Mouse (Mus musculus): ENCODE measurements around the gene Sfxn2.

Sfxn2 gene

GRCm38 (mm10) chr19:46572951-46573937 lies at the start of gene Sfxn2, which contains the start of gene Arl3:
TSS of gene Sfxn2 (plus strand) at chr19:46573365.
TSS of gene Arl3 (minus strand) at chr19:46573198.
- peak; percentile 94 to 95 for DNase-seq (ENCODE audit: low spot score in 2 of 2)

GRCm38 (mm10) chr19:46523480-46524151 lies 49.5 kb upstream of the Sfxn2 start:
- peak; percentile 45 to 55 for DNase-seq (ENCODE audit: low spot score in 2 of 2)

- no peak for DNase-seq (ENCODE audit: low spot score in 2 of 2)
These were observed 49.0 kb upstream of the Sfxn2 start for GRCm38 (mm10) chr19:46524152-46524544.

- peak; percentile 90 to 93 for DNase-seq (ENCODE audit: low spot score in 2 of 2)
These were observed 48.4 kb upstream of the Sfxn2 start for GRCm38 (mm10) chr19:46524601-46525321.

- DNase-seq (ENCODE audit: low spot score in 2 of 2), result no peak
These were observed 47.2 kb upstream of the Sfxn2 start for GRCm38 (mm10) chr19:46525691-46526631.

- no peak for DNase-seq (ENCODE audit: low spot score in 2 of 2)
These were observed 45.3 kb upstream of the Sfxn2 start for GRCm38 (mm10) chr19:46527632-46528528.

- DNase-seq (ENCODE audit: low spot score in 2 of 2), result peak; percentile 79 to 80
These were observed 44.5 kb upstream of the Sfxn2 start for GRCm38 (mm10) chr19:46528529-46529213.

- DNase-seq (ENCODE audit: low spot score in 2 of 2), result no peak
These were observed 43.3 kb upstream of the Sfxn2 start for GRCm38 (mm10) chr19:46529601-46530448.

- no peak for DNase-seq (ENCODE audit: low spot score in 2 of 2)
These were observed 42.6 kb upstream of the Sfxn2 start for GRCm38 (mm10) chr19:46530449-46530990.

GRCm38 (mm10) chr19:46531071-46532030 lies 41.8 kb upstream of the Sfxn2 start:
- DNase-seq (ENCODE audit: low spot score in 2 of 2), result no peak

- peak in 1 of 2 experiments; percentile 52 for DNase-seq (ENCODE audit: low spot score in 2 of 2)
These were observed 41.0 kb upstream of the Sfxn2 start for GRCm38 (mm10) chr19:46532031-46532688.

- no peak for DNase-seq (ENCODE audit: low spot score in 2 of 2)
These were observed 40.1 kb upstream of the Sfxn2 start for GRCm38 (mm10) chr19:46533066-46533465.

GRCm38 (mm10) chr19:46533525-46533924 lies 39.6 kb upstream of the Sfxn2 start:
- DNase-seq (ENCODE audit: low spot score in 2 of 2), result no peak

- DNase-seq (ENCODE audit: low spot score in 2 of 2), result no peak
These were observed 38.5 kb upstream of the Sfxn2 start for GRCm38 (mm10) chr19:46534542-46535098.

GRCm38 (mm10) chr19:46537357-46537756 lies 35.8 kb upstream of the Sfxn2 start:
- DNase-seq (ENCODE audit: low spot score in 2 of 2), result no peak

GRCm38 (mm10) chr19:46538213-46538612 lies 35.0 kb upstream of the Sfxn2 start:
- no peak for DNase-seq (ENCODE audit: low spot score in 2 of 2)
